Mouse (Mus musculus): ENCODE measurements around the gene Ptprr.
A peak's percentile ranks its signal among the peaks of the same experiment; 100 is the strongest.

Ptprr gene

GRCm38 (mm10) chr10:116201542-116201941, 183.5 kb downstream of the Ptprr start:
- DNase-seq = no peak

GRCm38 (mm10) chr10:116205580-116206358, 187.8 kb downstream of the Ptprr start:
- peak; percentile 72 for DNase-seq

- peak; percentile 43 for DNase-seq
These were observed 188.4 kb downstream of the Ptprr start for GRCm38 (mm10) chr10:116206449-116206848.

- DNase-seq = peak; percentile 75
These were observed 190.1 kb downstream of the Ptprr start for GRCm38 (mm10) chr10:116207987-116208726.

DNA sequence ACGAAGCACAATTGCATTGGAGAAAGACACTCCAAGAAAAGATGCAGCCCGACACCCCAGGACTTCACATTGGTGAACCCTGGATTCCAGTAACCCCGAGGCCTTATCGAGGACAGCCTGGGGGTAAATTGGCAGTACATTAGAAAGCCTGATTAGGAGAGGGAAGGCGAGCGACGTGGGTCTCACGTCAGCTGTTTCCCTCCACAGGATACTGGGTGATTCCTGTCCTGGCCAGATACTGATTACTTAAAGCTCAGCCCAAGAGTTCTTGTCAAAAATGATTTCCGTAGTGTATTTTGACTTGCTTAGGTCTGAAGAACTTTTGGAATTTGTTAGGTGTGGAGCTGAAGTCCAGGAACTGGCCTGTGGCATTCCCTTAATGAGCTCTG, 190.7 kb downstream of the Ptprr start:
- DNase-seq = peak; percentile 66

DNA sequence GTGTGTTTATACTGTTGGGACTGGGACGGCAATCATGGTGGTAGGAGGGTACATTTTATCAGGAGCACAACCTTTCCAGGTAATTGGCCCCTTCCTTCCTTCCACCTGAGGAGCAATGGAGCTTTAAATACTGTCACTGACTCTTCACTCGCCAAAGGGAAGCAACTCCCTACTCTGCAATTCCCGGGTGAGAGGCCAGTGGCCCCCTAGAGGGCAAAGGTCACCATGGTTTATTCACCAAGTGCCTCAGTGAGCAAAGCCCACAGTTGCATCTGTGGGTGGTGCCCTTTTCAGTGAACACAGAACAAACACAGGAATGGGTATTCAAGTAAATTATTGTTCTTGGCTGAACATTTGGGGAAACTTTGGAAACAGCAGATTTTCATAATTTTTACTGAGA, 194.1 kb downstream of the Ptprr start:
- DNase-seq = no peak

DNA sequence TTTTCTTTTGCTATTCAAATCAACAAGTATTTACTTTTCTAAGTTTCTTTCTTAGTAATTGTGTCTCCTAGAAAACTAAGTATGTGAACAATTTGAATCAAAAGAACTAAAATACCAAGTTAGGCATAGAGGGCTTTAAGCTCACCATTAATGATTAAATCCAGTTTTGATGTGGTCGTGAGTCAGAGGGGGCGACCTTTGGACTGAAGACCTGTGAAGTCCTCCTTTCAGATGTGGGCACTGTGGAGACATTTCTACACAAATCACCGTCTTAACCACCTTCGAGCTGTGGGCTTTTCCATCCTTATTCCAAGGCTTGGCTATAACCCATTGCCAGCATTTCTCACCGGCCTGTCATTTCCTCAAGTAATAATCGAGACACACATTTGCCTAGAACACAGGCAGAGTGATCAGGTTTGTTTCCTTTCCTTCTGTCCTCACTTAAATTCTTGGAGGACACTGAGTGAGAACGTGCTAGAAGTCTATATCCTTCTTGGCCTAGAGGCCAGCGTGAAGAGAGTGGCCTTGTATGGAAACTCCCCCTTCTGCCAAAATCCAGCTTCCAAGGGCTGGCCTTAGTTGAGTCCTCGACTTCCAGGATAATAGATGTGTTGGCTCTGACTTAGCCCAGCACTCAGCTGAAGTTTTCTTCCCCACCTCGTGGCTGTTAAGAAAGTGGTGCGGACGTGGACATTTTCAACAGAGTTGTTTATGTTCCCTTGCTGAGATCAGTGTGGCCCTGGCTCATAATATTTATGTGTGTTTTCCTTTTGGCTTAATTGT, 202.5 kb downstream of the Ptprr start:
- DNase-seq = peak; percentile 62

GRCm38 (mm10) chr10:116235299-116235698, 217.3 kb downstream of the Ptprr start:
- no peak for DNase-seq

DNA sequence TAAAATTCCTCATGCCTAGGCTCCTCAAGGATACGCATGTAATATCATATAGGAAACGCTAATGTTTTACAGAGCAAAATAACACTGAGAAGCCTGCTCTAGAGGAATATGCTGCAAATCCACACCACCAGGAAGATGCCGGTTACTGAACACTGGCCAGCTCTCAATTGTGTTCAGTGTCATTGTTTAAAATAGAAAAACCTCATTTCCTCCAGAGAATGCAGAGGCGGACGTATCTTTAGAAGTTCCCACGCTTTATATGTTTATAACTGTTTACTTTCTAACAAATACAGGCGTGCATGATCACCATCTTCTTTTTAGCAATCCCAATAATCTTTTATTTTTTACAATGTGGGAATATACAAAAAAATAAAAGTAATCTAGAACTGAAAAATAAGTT, 224.2 kb downstream of the Ptprr start:
- DNase-seq = no peak

DNA sequence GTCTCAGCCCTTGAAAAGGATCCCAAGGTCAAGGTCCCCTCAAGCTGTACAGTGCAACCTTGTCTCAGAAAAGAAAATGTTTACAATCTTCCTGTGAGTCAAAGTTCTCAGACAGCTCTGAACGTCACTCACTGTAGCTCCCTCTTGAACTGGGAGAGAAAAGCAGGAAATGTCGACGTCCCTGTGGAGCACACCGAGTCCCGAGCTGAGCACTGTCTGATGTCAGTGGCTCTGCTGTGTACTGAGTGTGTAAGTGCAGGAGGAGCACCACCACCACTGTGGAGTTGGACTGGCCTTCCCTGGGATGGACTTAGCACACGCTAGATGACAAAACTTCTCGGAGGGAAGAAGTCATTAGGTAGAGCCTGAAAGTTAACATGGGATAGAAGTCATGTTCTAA, 225.4 kb downstream of the Ptprr start:
- no peak for DNase-seq

GRCm38 (mm10) chr10:116245632-116246031, 227.6 kb downstream of the Ptprr start:
- DNase-seq = no peak

DNA sequence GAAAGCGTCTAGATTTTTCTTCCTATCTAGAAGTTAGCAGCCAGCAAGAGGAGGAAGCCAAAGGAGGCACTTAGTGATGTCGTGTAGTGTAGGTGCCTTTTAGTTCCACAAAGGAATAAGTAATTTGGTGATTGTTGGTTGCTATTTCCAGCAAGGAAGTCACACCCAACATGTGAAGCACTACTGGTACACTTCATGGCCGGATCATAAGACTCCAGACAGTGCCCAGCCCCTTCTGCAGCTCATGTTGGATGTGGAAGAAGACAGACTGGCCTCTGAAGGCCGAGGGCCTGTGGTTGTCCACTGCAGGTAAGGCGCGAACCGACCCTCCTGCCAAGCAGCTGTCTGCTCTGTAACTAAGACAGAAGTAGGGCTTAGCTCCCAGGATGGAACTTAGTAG, 234.7 kb downstream of the Ptprr start:
- no peak for DNase-seq

- no peak for DNase-seq
These were observed 236.0 kb downstream of the Ptprr start for GRCm38 (mm10) chr10:116253972-116254371.

GRCm38 (mm10) chr10:116259298-116259697, 241.3 kb downstream of the Ptprr start:
- no peak for DNase-seq

DNA sequence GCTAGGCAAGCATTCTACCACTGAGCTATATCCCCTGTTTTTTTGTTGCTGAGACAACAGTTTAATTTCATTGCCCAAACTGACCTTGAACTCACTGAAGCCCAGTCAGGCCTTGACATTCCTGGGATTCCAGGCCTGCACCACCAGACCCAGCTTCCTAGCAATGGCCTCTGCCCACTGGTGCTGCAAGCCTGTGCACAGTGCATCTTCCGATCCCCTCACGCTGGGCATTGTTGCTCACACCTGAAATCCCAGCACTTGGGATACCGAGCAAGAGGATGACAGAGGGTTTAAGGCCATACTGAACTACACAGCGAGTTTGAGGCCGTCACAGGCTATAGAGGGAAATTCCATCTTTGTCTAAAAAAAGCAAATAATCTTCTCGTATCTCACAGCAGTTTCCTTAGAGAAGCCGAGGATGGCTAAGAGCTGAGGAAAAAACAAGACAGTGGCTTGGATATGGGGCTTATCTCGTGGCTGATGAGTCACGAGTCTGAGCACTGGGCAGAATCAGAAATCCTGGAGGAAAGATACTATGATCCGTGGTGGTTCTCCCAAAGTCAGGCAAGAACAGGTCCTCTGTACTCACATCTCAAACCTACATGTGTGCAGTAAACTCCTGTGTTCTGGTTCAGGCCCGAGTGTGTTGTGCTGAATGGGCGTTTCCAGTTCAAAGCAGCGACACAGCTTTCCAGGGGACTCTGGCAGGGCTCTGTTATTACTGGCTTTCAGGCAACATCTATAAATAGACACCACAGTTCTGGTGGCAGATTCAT, 242.8 kb downstream of the Ptprr start:
- DNase-seq = peak; percentile 68

GRCm38 (mm10) chr10:116261559-116261958, 243.5 kb downstream of the Ptprr start:
- no peak for DNase-seq

DNA sequence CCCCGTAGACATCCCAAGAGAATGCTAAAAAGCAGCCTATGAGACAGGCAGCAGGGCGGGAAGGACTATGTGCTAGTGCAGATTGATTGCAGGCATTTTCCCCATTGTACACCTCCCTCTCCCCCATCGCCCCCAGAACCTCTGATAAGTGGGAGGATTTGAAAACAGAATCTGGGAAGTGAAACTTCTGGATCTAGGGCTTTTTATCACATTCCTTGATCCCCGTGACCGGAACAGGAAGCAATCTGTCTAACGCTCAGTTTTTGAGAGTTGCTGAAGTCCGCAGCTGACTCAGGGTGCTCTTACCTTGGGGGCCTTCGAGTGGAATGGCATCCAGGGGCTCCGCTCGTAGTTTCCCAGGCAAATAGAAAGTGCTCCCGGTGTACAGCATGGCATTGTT, 246.5 kb downstream of the Ptprr start:
- DNase-seq = no peak

- DNase-seq = peak; percentile 81
These were observed 248.8 kb downstream of the Ptprr start for GRCm38 (mm10) chr10:116266561-116267433.

GRCm38 (mm10) chr10:116267434-116267822, 249.4 kb downstream of the Ptprr start:
- peak; percentile 83 for DNase-seq

GRCm38 (mm10) chr10:116268343-116268742, 250.3 kb downstream of the Ptprr start:
- no peak for DNase-seq

DNA sequence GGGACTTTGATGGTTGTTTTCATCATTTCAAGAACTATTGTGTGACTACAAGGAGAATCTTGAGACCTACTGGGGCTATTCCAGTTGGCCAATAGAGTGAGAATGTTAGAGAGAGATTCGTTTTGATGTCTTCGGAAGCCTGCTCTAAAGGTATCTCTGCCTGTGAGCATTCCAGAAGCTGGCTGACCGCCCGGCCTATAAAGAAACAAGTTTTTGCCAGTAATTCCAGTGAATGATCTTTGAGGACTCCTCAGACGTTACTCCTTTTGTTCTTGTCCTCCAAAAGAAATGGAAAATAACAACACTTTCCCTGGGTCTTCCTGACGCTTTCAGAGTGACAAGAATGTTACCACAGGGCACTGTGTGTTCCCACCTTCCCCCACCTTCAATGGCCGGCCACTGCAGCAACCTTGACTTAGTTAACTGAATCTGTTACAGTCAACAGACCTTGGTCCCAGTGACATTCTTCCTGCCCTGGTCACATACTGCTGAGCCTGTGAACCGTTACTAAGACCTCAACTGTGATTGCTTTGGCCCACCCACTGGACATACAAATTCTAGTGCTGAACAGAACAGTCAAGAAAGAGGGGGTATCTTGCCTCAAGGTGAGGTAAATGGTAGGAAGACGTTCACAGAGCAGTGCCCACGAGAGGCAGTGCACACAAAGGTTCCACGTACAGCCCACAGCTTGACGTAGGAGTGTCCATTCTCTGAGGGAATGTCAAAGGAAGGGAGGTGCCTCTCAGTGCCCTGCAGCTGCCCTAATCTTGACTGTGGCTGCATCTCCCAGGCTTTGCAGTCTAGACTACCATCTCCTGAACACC, 252.8 kb downstream of the Ptprr start:
- peak; percentile 48 for DNase-seq

Measured in kidney, postnatal 14 days (tissue).